Mouse (Mus musculus) kidney, adult 2 months (tissue): ENCODE measurements around the gene Dscam. TPM values are rescaled to one million over a fixed set of nuclear protein-coding genes. Genes with fewer than 3 reads are reported as not detected.
A peak's percentile ranks its signal among the peaks of the same experiment; 100 is the strongest.

Source experiments
- DNase-seq: peaks from one replicate; pipeline ENCODE4 v3.0.0; 2021
- H3K27ac ChIP-seq: fragments of 200-500 bp; 2 replicates; pipeline ENCODE4 v1.5.1; 2012; ENCODE audit warnings: low read depth, low read length, control low read depth, inconsistent platforms; ENCODE audit not compliant: insufficient read depth
- H3K27me3 ChIP-seq: fragments of 200-500 bp; replicated peaks from 2 replicates; pipeline ENCODE4 v1.6.1; 2012; ENCODE audit warnings: mild to moderate bottlenecking, moderate library complexity, low read length, inconsistent platforms; ENCODE audit not compliant: control insufficient read depth, insufficient read depth
- H3K36me3 ChIP-seq: fragments of 200-500 bp; 2 replicates; pipeline ENCODE4 v1.6.1; 2012; ENCODE audit warnings: mild to moderate bottlenecking, moderate library complexity, low read length, inconsistent platforms; ENCODE audit not compliant: control insufficient read depth, insufficient read depth
- H3K4me1 ChIP-seq: fragments of 200-500 bp; 2 replicates; pipeline ENCODE4 v1.6.1; 2011; ENCODE audit warnings: low read length; ENCODE audit not compliant: control insufficient read depth, insufficient read depth
- H3K4me3 ChIP-seq: fragments of 200-500 bp; 2 replicates; pipeline ENCODE4 v1.5.1; 2011; ENCODE audit warnings: mild to moderate bottlenecking, low read depth, low read length, control low read depth; ENCODE audit not compliant: insufficient read depth
- CTCF ChIP-seq: fragments of 200-500 bp; conservative IDR thresholded peaks from 2 replicates; pipeline ENCODE4 v1.5.1; 2011; ENCODE audit warnings: low read depth, mild to moderate bottlenecking, control low read depth, low read length, moderate library complexity, mixed read lengths; ENCODE audit not compliant: insufficient read depth, insufficient read length
- POLR2A ChIP-seq: fragments of 200-500 bp; IDR thresholded peaks from one replicate; pipeline ENCODE4 v1.6.1; 2011; ENCODE audit warnings: low read depth, low read length, control low read depth
- WGBS: fragments of 180-500 bp; shearing (Covaris S2); methylation state at CpG from one replicate; pipeline ENCODE4 v1.1.7; 2018; 5-methylcytosine and 5-hydroxymethylcytosine counted together
- polyA plus RNA-seq: library from polyadenylated mRNA; depleted of rRNA; stranded (reverse); fragments of >200 nt; gene quantifications from 2 replicates; pipeline ENCODE4 v1.2.3, GENCODE M21; 2012

Gene Dscam
- polyA plus RNA-seq, 1 experiment = 0.06 TPM

DNA sequence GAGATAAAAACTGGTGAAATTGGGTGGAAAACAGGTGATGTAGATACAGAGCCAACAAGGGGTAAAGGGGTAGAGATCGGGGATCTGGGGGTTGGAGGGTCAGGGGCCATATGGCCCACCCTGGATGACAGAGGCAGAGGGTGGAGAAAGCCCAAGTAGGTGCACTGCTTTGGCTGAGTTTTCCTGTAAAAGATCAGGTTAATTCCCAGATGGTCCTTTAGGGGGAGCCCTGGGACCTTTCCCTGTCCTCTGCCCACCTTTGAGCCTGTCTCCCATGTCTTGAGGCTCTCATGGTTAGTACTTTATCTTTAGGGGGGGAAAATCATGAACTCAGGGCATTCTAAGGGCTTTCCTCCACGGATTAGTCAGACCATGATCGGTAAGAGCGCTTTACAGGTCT is 318.2 kb downstream of the Dscam start:
- Histone ChIP-seq H3K4me1 (no peaks in the 10 kb centered on the region), H3K36me3 (no peaks in the 10 kb centered on the region), H3K27me3 (no peaks in the 10 kb centered on the region), H3K27ac (no peak overlapping the region), H3K4me3 (no peak overlapping the region)
- peak; percentile 25 for DNase-seq
- WGBS = 32% methylated on average over 4 of the region's 4 CpGs
- no peak for TF ChIP-seq POLR2A
- peak; percentile 58 for TF ChIP-seq CTCF

DNA sequence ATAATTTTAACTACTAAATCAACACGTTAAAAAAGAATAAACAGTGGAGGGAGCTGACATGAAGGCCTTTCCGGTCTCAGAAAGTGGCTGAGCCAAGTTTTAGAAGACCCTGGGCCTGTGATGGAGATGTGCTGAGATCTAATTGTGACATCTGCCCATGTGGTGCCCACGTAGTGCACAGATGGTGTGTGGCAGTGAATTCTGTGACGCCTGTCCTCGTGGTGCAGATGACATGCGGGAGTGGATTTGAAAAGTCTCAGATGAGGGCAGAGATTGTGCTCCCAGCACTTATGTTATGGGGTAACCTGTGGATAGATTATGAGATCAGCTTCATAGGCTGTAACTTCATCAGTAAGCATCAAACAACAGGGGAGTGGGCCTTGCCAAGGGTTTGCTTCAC is 321.6 kb downstream of the Dscam start:
- Histone ChIP-seq H3K36me3 (no peaks in the 10 kb centered on the region), H3K4me1 (no peaks in the 10 kb centered on the region), H3K27ac (no peak overlapping the region), H3K27me3 (no peaks in the 10 kb centered on the region), H3K4me3 (no peak overlapping the region)
- no peak for DNase-seq
- TF ChIP-seq CTCF = no peak
- TF ChIP-seq POLR2A = no peak
- WGBS = 82% methylated on average over 6 of the region's 6 CpGs

DNA sequence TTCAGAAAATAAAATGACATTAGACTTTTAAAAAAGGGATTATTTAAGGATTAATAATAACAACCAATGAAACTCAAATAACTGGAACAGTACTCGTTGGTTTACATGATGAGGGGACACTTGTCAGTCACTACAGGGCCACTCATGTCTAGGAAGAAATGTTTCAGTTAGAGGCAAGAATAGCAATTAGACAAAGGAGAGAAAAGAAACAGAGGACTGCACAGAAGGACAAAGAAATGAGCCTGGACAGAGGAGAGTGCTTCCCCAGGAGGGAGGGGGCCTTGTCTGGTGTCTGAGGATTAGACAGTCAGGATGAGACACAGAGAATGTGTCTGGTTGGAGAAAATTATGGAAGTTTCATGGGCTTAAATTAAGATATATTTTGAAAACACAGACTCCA is 324.0 kb downstream of the Dscam start:
- Histone ChIP-seq H3K36me3 (no peaks in the 10 kb centered on the region), H3K27me3 (no peaks in the 10 kb centered on the region), H3K4me1 (no peaks in the 10 kb centered on the region), H3K4me3 (no peak overlapping the region), H3K27ac (no peak overlapping the region)
- WGBS = 43% methylated on average over 1 of the region's 1 CpGs
- DNase-seq = no peak
- TF ChIP-seq CTCF = no peak
- no peak for TF ChIP-seq POLR2A

DNA sequence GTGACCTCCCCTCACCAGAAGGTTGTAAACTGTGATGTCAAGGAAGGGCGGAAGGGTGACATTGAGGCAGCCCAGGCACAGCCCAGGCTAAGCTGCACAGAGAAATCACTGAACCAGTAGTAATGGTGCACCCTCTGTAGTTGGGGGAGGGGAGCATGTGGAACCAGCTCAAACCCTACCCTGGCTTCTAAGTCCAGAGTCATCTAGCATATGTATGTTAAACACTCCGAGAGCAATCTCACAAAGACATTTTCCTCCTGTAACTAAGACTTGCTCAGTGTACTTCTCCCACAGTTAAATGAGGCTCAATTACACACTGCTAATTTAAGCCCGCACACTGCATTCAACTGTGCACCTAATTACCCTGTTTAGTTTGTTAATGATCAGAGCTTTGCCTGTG is 324.4 kb downstream of the Dscam start:
- no peak overlapping the region for H3K4me3 ChIP-seq
- no peak overlapping the region for H3K27ac ChIP-seq
- H3K36me3 ChIP-seq = no peaks in the 10 kb centered on the region
- DNase-seq = no peak
- TF ChIP-seq CTCF (no peak), POLR2A (no peak)
- no peaks in the 10 kb centered on the region for H3K4me1 ChIP-seq
- 34% methylated on average over 3 of the region's 3 CpGs for WGBS
- no peaks in the 10 kb centered on the region for H3K27me3 ChIP-seq

DNA sequence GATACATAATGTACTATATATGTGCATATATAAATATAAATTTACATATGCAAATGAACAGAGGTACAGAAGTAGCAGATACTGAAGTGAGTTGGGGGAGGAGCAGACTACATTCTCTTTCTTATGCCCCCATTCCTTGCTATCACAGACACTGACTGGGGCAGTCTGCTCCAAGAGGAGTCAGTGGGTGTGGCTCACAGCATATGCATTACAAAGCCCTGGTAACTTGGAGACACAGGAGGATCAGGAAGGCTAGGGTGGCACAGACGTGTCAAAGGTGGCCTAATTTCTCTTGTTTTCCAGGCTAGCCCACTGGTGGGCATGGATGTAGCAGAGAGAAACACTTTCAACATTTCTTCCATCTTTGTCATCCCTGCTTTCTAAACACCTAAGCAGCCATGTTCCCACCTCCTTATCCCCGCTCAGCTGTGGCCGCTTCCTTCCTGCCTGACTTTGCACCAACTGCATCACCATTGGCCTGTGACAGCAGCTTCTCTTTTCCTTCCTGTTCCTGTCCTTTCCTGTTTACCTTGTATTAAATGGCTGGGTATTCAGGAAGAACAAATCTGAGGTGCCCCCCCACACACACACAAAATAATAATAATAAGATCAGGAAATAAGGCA is 325.0 kb downstream of the Dscam start:
- Histone ChIP-seq H3K4me1 (no peaks in the 10 kb centered on the region), H3K27me3 (no peaks in the 10 kb centered on the region), H3K27ac (no peak overlapping the region), H3K4me3 (no peak overlapping the region), H3K36me3 (no peaks in the 10 kb centered on the region)
- WGBS = 62% methylated on average over 3 of the region's 3 CpGs
- TF ChIP-seq POLR2A = no peak
- no peak for TF ChIP-seq CTCF
- DNase-seq = no peak

DNA sequence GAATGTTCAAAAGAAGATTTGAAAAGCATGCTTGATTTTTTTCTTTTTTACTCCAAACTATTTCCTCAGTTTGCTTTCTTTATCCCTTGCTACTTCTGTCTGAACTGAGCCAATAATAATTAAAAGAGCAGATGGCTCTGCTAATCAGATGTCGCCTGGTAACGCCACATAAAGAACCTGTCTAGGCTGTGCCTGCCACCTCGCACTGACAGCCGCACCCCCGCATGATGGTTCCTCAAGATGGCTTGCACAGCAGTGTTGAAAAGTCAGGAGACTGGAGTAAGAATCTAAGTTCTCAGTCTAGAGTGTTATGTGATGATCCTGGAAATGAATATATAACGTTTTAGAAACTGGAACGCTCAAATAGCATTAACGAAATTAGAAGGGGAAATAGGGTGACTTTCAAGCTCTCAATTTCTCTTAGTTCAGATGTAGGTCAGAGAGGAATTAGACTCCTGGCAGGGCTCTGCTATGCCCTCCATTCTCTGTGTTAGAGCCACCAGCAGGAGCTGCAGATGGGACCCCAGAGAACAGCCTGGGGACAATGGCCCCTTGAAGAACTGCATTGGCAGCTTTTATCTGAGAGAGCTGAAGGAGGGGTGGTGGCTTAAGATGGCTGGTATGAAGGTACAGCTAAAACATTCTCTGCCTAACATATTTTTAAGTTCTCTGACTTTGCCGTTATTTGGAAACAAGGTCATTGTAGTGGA is 326.7 kb downstream of the Dscam start:
- 63% methylated on average over 9 of the region's 9 CpGs for WGBS

DNA sequence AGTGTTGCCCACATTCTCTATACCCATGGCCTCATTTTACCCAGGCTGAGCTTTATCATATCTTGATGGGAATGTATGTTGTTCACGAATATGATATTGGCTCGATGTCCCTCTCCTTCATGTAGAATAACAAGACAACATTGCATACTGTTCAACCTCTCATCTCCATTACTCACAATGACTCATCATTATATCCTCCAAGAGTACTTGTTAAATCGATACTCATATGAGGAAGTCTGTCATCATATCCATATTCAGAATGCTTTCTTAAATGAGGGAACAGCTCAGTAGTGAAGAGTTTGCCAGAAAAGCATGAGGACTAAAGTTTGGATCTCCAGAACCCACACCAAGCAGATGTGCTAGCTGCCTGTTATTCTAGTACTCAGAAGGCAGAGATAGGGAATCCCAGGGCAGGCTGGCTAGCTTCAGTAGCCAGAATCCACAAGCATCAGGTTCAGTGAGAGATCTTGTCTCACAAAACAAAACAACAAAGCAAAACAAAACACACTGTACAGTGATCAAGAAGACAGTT is 327.7 kb downstream of the Dscam start:
- Histone ChIP-seq H3K4me1 (no peaks in the 10 kb centered on the region), H3K27me3 (no peaks in the 10 kb centered on the region; the same call in 1 of the 2 replicates), H3K4me3 (no peak overlapping the region), H3K36me3 (no peaks in the 10 kb centered on the region), H3K27ac (no peak overlapping the region)
- no peak for DNase-seq
- 86% methylated on average over 3 of the region's 3 CpGs for WGBS
- no peak for TF ChIP-seq POLR2A
- no peak for TF ChIP-seq CTCF

More for the DNA sequence above, 326.7 kb downstream of the Dscam start:
- Histone ChIP-seq H3K27me3 (no peaks in the 10 kb centered on the region; the same call in 1 of the 2 replicates), H3K27ac (no peak overlapping the region), H3K4me1 (no peaks in the 10 kb centered on the region), H3K4me3 (no peak overlapping the region), H3K36me3 (no peaks in the 10 kb centered on the region)
- DNase-seq = no peak
- TF ChIP-seq POLR2A (no peak), CTCF (no peak)
